Mouse (Mus musculus) neural tube, embryonic 15.5 days (tissue): ENCODE measurements around the gene Lrp1. TPM values are rescaled to one million over a fixed set of nuclear protein-coding genes. Genes with fewer than 3 reads are reported as not detected.
A peak's percentile ranks its signal among the peaks of the same experiment; 100 is the strongest.
"Not testable (repeated sequence)": the region's sequence is repeated elsewhere in the genome, so short reads cannot be mapped to it uniquely, and the experiment has no call there.

Experiments used
- ATAC-seq: fragments of 200-750 bp; cut with Nextera tagmentation; 2 replicates; pipeline ENCODE4 v1.8.0; 2017; ENCODE audit warnings: mild to moderate bottlenecking, moderate TSS enrichment, moderate library complexity; ENCODE audit not compliant: low FRiP score
- H3K27ac ChIP-seq: fragments of 300-500 bp; sonication (generic); replicated peaks from 2 replicates; pipeline ENCODE4 v1.5.1; 2015; ENCODE audit warnings: mild to moderate bottlenecking, inconsistent platforms
- H3K27me3 ChIP-seq: fragments of 300-500 bp; sonication (generic); replicated peaks from 2 replicates; pipeline ENCODE4 v1.6.1; 2015; ENCODE audit warnings: inconsistent platforms
- H3K36me3 ChIP-seq: fragments of 300-500 bp; sonication (generic); 2 replicates; pipeline ENCODE4 v1.6.1; 2015; ENCODE audit warnings: inconsistent platforms
- H3K4me1 ChIP-seq: fragments of 300-500 bp; sonication (generic); 2 replicates; pipeline ENCODE4 v1.6.1; 2015; ENCODE audit warnings: inconsistent platforms
- H3K4me2 ChIP-seq: fragments of 300-500 bp; sonication (generic); 2 replicates; pipeline ENCODE4 v1.6.1; 2015; ENCODE audit warnings: inconsistent platforms, mild to moderate bottlenecking, moderate library complexity
- H3K4me3 ChIP-seq: fragments of 300-500 bp; sonication (generic); replicated peaks from 2 replicates; pipeline ENCODE4 v1.5.1; 2015; ENCODE audit warnings: mild to moderate bottlenecking, inconsistent platforms
- H3K9ac ChIP-seq: fragments of 300-500 bp; sonication (generic); replicated peaks from 2 replicates; pipeline ENCODE4 v1.6.1; 2015; ENCODE audit warnings: mild to moderate bottlenecking, inconsistent platforms
- H3K9me3 ChIP-seq: fragments of 300-500 bp; sonication (generic); replicated peaks from 2 replicates; pipeline ENCODE4 v1.6.1; 2016; ENCODE audit warnings: inconsistent platforms
- WGBS: fragments of 180-500 bp; shearing (Covaris S2); methylation state at CpG from one replicate; pipeline ENCODE4 v1.1.7; 2015; ENCODE audit warnings: mixed read lengths; 5-methylcytosine and 5-hydroxymethylcytosine counted together
- polyA plus RNA-seq: library from polyadenylated mRNA; unstranded; fragments of >200 nt; fragmentation: Nextera tagmentation; extraction: Ambion mirVana; gene quantifications from 2 replicates; pipeline ENCODE4 v1.2.1, GENCODE M21; 2015

The Lrp1 gene
- polyA plus RNA-seq, 1 experiment from 2014 or later, result 108 TPM

DNA sequence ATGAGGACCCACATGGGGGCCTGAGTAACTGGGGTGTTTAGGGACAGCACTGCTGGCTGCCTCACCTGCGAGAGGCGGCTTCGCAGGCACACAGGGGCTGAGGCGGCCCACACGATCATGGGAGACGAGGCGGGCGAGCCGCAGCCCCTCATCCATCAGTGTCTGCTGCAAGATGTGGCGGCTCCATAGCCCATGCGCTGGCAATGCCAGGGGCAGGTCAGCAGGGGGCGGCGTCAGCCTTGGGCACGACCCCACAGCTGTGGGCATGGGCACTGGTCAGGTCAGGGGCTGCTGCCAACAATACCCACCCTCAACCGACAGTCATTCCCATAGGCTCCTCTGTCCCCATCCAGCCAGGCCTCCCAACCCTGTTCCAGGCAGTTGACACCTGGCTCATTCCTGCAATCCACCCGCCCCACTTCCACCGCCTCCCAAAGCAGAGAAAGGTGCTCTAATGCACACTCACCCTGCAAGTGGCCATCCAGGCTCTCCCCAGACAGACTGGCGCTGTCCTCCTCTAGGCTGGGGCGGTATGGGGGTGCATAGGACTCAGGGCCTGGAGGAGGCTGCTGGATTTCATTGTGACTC is 41.8 kb upstream of the Lrp1 start:
- ATAC-seq, result no peak
- Histone ChIP-seq H3K4me2 (peak overlapping the region; percentile 45), H3K9me3 (no peaks in the 10 kb centered on the region), H3K36me3 (no peaks in the 10 kb centered on the region), H3K27me3 (peaks cover 78% of the 10 kb centered on the region), H3K27ac (no peak overlapping the region), H3K4me3 (peak overlapping the region; percentile 13), H3K4me1 (peaks cover 53% of the 10 kb centered on the region), H3K9ac (0 out of 2 replicates have a peak overlapping the region, but pooled peaks have one; percentile 6)
- whole genome bisulfite sequencing, result 12% methylated on average over 19 of the region's 19 CpGs

DNA sequence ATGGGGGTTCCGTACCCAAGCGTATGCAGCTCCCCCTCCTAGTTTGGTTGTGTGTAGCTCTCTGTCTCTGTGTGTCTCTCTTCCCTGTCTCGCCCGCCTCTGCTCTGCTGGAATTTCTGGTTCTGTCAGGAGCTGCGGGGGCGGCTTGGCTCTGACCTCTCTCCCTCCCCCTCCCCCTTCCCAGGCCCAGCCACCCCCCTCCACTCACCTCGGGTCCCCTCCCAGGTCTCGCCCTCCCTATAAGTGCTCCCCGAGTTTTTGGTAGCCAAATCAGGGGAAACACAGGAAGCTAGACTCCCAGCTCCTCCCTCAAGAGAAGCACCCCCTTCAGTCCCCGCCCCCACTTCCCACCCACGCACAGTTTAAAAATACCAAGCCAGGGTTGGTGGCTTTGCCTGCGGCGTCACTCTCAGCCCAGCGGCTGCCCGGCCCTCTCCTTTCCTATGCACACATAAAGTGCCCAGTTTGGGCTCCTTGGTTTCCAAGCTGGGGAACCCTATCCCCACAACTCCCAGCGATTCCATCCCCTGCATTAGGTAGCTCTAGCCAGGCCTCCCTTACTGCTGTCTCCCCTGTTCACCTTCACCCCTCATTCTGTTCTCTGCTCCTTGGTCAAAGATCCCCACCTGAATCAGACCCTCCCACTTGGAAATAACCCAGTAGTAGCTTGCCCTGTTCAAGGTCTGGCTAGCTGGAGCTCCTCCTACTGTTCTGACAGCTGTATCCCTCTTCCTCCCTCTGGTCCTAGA is 41.1 kb upstream of the Lrp1 start:
- WGBS, result 1% methylated on average over 16 of the region's 16 CpGs
- no peak for ATAC-seq

DNA sequence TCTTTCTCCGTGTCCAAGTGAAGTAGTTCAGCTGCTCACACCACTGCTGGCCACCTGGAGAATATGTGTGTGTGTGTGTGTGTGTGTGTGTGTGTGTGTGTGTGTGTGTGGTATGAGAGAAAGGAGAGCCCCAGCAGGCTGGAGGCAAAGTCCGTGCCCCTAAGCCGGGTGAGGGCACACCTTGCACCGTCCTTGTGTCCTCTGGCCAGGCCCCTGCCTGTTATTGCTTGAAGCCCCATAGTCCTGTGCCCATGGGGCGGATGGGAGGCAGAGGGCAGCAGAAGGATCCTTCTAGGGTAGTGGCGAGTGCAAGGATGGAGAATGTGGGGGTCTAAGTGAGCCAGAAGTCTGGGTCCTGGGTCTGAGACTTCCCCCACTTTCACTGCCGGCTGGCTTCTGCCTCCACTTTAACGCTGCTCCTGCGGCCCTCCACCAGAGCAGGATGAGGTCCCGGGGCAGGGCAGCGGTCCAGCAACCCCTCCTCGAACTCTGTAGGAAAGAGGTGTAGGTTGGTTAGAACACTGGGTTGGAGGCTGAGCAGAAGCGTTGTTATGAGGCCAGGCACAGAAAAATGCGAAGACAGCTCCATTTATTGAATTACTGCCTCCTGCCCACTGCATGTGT is 40.5 kb upstream of the Lrp1 start:
- H3K36me3 ChIP-seq, result no peaks in the 10 kb centered on the region
- peaks cover 65% of the 10 kb centered on the region for H3K27me3 ChIP-seq
- H3K9me3 ChIP-seq, result no peaks in the 10 kb centered on the region
- WGBS, result 21% methylated on average over 14 of the region's 14 CpGs
- H3K4me3 ChIP-seq, result peak overlapping the region; percentile 12
- ATAC-seq, result no peak
- H3K27ac ChIP-seq, result no peak overlapping the region
- peaks cover 39% of the 10 kb centered on the region for H3K4me1 ChIP-seq
- H3K4me2 ChIP-seq, result peak overlapping the region; percentile 45
- H3K9ac ChIP-seq, result 0 out of 2 replicates have a peak overlapping the region, but pooled peaks have one; percentile 2

More for the DNA sequence above, 41.1 kb upstream of the Lrp1 start:
- Histone ChIP-seq H3K36me3 (no peaks in the 10 kb centered on the region), H3K9ac (0 out of 2 replicates have a peak overlapping the region, but pooled peaks have one; percentile 2), H3K27ac (no peak overlapping the region), H3K9me3 (no peaks in the 10 kb centered on the region), H3K4me3 (peak overlapping the region; percentile 13), H3K4me2 (peak overlapping the region; percentile 45), H3K27me3 (peaks cover 71% of the 10 kb centered on the region), H3K4me1 (peaks cover 46% of the 10 kb centered on the region)

DNA sequence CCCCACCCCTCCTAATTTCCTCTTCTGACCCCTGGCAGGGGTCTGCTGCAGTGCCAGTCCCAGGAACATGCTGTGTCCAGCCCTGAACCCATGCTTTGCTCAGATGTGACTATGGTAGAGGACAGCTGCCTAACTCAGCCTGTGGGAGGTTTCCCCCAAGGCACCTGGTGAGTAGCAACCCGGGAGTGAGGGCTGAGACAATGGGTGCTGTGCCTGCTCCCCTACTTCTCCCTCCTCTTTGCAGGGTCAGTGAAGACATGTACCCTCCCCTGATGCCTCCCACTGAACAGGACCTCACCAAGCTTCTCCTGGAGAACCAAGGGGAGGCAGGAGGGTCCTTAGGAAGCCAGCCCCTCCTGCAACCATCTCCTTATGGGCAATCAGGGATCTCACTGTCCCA is 38.6 kb upstream of the Lrp1 start:
- no peak overlapping the region for H3K27ac ChIP-seq
- ATAC-seq, result no peak
- peaks cover 46% of the 10 kb centered on the region for H3K27me3 ChIP-seq
- no peaks in the 10 kb centered on the region for H3K9me3 ChIP-seq
- no peak overlapping the region for H3K4me2 ChIP-seq
- H3K4me3 ChIP-seq, result no peak overlapping the region
- H3K36me3 ChIP-seq, result no peaks in the 10 kb centered on the region
- no peak overlapping the region for H3K9ac ChIP-seq
- peaks cover 25% of the 10 kb centered on the region for H3K4me1 ChIP-seq
- 60% methylated on average over 1 of the region's 1 CpGs for WGBS

DNA sequence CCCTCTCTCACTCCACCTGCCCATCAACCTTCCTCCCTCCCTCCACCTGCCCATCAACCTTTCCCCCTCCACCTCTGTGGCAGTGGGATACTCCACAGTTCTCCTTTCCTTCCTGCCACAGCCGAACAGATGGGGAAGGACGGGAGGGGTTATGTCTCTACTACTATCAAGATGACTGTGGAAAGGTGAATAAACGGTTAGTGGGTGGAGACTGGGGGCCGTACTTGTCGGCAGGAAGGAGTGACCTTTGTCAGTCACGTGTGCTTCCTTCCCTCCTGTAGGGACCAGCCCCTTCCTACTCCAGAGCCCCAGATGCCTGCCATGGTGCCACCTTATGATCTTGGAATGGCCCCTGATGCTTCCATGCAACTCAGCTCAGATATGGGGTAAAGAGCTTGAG is 37.1 kb upstream of the Lrp1 start:
- Histone ChIP-seq H3K27me3 (peaks cover 31% of the 10 kb centered on the region), H3K36me3 (no peaks in the 10 kb centered on the region), H3K9ac (no peak overlapping the region), H3K4me1 (peaks cover 19% of the 10 kb centered on the region), H3K4me2 (no peak overlapping the region), H3K4me3 (no peak overlapping the region), H3K27ac (no peak overlapping the region), H3K9me3 (no peaks in the 10 kb centered on the region)
- no peak for ATAC-seq
- WGBS, result 16% methylated on average over 6 of the region's 6 CpGs

DNA sequence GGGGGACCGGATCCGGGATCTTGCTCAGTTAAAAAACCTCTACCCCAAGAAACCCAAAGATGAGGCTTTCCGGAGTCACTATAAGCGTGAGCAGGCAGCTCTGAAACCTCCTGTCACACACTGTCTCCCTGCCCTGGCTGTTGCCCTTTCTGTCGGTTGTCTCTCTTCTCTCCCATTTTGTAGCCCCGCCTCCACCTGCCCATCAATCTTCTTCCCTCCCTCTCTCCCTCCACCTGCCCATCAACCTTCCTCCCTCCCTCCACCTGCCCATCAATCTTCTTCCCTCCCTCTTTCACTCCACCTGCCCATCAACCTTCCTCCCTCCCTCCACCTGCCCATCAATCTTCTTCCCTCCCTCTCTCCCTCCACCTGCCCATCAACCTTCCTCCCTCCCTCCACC is 36.7 kb upstream of the Lrp1 start:
- not testable (repeated sequence) for H3K27ac ChIP-seq, H3K9ac ChIP-seq, H3K36me3 ChIP-seq, H3K4me2 ChIP-seq, H3K9me3 ChIP-seq, ATAC-seq, H3K4me3 ChIP-seq
- H3K27me3 ChIP-seq, result peaks cover 27% of the 10 kb centered on the region
- 53% methylated on average over 6 of the region's 6 CpGs for WGBS
- peaks cover 15% of the 10 kb centered on the region for H3K4me1 ChIP-seq

DNA sequence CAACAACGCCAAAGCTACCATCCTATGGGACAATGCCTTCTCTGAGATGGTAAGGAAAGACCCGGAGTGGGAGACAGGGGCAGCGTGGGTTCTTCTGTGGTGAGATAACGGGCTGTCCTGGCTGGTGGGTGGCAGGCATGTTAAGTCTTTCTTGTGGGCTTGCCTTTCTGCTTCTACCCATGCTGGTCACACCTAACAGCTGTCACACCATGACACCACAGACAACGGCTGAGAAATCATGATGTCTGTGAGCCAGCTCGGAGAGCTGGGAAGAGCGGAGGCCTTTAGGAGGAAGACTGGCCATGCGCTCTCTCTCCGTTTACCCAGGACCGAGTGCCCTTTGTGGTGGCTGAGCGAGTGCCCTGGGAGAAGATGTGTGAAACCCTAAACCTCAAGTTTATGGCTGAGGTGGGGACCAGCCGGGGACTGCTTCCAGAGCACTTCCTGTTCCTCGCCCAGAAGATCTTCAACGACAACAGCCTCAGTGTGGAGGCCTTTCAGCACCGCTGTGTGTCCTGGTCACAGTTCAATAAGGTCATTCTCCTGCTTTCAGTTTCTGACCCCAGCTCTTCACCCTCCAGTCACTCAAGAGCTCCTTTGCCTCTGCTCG is 34.1 kb upstream of the Lrp1 start:
- WGBS, result 79% methylated on average over 16 of the region's 16 CpGs

DNA sequence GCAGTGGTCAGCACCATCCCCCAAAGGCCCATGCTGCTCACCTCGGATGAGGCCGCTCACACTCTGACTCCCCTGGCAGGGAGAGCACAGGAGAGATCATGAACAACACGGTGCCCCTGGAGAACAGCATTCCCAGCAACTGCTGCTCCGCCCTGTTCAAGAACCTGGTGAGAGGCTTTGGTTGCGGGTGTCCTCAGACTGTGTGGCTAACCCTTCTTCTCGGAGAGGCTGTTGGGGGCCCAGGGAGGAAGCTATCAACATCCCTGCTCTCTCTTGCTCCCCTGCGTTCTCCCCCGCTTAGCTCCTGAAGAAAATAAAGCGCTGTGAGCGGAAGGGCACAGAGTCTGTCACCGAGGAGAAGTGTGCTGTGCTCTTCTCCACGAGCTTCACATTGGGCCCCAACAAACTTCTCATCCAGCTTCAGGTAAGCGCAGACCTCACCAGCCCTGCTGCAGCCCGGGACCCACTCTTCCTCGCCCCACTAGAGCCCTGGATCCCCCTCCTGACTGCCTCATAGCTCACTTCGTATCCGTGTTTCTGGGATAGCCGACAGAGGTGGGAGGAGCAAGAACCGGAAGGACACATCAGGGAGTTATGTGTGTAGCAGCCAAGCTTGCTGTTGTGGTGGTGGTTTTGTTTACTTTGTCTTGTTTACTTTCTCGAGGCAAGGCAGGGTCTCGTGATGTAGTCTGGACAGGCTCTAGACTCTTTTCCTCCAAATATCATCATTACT is 32.1 kb upstream of the Lrp1 start:
- ATAC-seq, result no peak
- 60% methylated on average over 21 of the region's 21 CpGs for WGBS
- no peak overlapping the region for H3K4me3 ChIP-seq

More for the DNA sequence above, 34.1 kb upstream of the Lrp1 start:
- Histone ChIP-seq H3K27ac (no peak overlapping the region), H3K27me3 (peaks cover 2% of the 10 kb centered on the region), H3K9me3 (no peaks in the 10 kb centered on the region), H3K4me1 (no peaks in the 10 kb centered on the region), H3K4me2 (no peak overlapping the region), H3K4me3 (no peak overlapping the region), H3K36me3 (no peaks in the 10 kb centered on the region), H3K9ac (no peak overlapping the region)
- ATAC-seq, result no peak

DNA sequence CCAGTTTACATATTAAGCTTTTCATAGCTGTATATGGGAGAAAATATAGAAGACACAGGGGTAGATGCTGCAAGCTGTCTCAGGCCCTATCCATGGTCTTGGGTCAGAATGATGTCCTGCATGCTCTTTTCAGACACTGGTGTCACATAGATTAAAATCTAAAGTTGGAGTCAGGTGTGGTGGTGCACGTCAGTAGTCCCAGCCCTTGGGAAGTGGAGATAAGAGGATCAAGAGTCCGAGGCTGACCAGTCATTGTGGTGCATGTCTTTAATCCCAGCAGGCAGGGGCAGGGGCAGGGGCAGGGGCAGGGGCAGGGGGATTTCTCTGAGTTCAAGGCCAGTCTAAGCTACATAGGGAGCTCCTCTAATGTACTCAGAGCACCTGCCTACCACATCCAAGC is 24.8 kb upstream of the Lrp1 start:
- Histone ChIP-seq H3K27me3 (peaks cover 31% of the 10 kb centered on the region), H3K27ac (no peak overlapping the region), H3K9me3 (no peaks in the 10 kb centered on the region), H3K36me3 (no peaks in the 10 kb centered on the region), H3K4me1 (peaks cover 24% of the 10 kb centered on the region), H3K4me3 (no peak overlapping the region), H3K4me2 (no peak overlapping the region), H3K9ac (no peak overlapping the region)
- ATAC-seq, result no peak
- 66% methylated on average over 2 of the region's 2 CpGs for WGBS

More for the DNA sequence above, 32.1 kb upstream of the Lrp1 start:
- Histone ChIP-seq H3K9ac (no peak overlapping the region), H3K9me3 (no peaks in the 10 kb centered on the region), H3K4me1 (no peaks in the 10 kb centered on the region), H3K27ac (no peak overlapping the region), H3K4me2 (0 out of 2 replicates have a peak overlapping the region, but pooled peaks have one; percentile 5), H3K36me3 (no peaks in the 10 kb centered on the region), H3K27me3 (no peaks in the 10 kb centered on the region)

DNA sequence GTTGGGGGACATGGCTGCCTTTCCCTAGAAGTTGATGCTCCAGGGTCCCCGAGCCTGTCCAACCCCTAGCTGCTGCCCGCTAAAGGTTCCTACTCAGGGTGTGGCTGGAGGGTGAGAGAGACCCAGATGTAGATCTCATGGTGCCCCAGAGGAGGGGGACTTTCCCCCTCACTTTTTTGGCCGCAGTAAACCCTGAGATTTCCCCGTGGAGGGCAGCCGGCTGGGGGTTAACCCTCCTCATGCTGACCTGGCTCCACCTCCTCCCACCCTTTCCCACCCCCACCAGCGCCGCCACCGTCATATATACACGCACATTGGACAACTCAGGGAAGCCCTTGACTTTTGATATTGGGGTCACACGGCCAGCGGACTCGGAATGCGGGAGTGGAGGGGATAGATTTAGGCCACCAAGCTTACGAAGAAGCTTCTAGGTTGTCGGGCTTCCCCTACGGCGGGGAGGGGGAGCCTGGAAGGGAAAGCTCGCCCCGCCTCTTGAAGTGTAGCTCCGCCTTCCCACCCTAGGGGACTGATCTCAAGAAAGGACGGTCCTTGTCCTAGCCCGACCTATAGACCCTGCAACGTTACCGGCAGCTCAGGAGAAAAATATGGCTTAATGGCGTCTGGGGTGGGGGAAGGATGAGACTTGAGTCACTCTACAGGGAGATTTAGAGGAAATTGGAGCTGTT is 22.7 kb upstream of the Lrp1 start:
- no peaks in the 10 kb centered on the region for H3K9me3 ChIP-seq
- peaks cover 24% of the 10 kb centered on the region for H3K4me1 ChIP-seq
- no peaks in the 10 kb centered on the region for H3K36me3 ChIP-seq
- peak overlapping the region; percentile 56; the same call in 1 of the 2 replicates for H3K27ac ChIP-seq
- peak overlapping the region; percentile 1 for H3K9ac ChIP-seq
- ATAC-seq, result peak; percentile 51; the same call in 1 of the 2 replicates
- WGBS, result 3% methylated on average over 25 of the region's 25 CpGs
- H3K4me2 ChIP-seq, result peak overlapping the region; percentile 55
- H3K4me3 ChIP-seq, result peak overlapping the region; percentile 38
- H3K27me3 ChIP-seq, result peaks cover 31% of the 10 kb centered on the region
